In genomic region chr16:92478561-92479150, GRCm38 (mm10) we compare ENCODE assay signal across 8 mouse cellular contexts. TPM values are rescaled to one million over a fixed set of nuclear protein-coding genes. Genes with fewer than 3 reads are reported as not detected.
DNase-seq lines count a peak whose midpoint lies in the region; ATAC-seq lines count a peak whose summit lies in the region.

No protein-coding gene starts in this region.

- peaks cover 8% of the 10 kb centered on the region; the same call in 1 of the 2 replicates for H3K4me1 ChIP-seq in heart, embryonic 13.5 days
- H3K4me1 ChIP-seq in kidney, embryonic 16.5 days (ENCODE audit: insufficient read depth, low read length): no peaks in the 10 kb centered on the region
- no peaks in the 10 kb centered on the region; the same call in 1 of the 2 replicates for H3K4me1 ChIP-seq in liver, embryonic 11.5 days (replicated peaks; ENCODE audit: control insufficient read depth, insufficient read depth, low read length)
- no peaks in the 10 kb centered on the region for H3K4me1 ChIP-seq in neural tube, embryonic 11.5 days (ENCODE audit: control insufficient read depth, insufficient read depth, low read length)

- no peaks in the 10 kb centered on the region for H3K36me3 ChIP-seq in heart, embryonic 13.5 days
- no peaks in the 10 kb centered on the region for H3K36me3 ChIP-seq in kidney, embryonic 16.5 days (ENCODE audit: insufficient read depth, low read length)
- H3K36me3 ChIP-seq in liver, embryonic 11.5 days (ENCODE audit: control insufficient read depth, insufficient read depth, low read length): no peaks in the 10 kb centered on the region
- no peaks in the 10 kb centered on the region for H3K36me3 ChIP-seq in neural tube, embryonic 11.5 days (ENCODE audit: control insufficient read depth, insufficient read depth, low read length)

- DNase-seq in urinary bladder, postnatal 14 days (ENCODE audit: low spot score): peak; percentile 75
- DNase-seq in urinary bladder, postnatal 10 days (ENCODE audit: low spot score): no peak
- peak; percentile 59 for DNase-seq in embryo, embryonic 11.5 days (ENCODE audit: low read depth, low spot score)
- no peak for DNase-seq in liver, embryonic 11.5 days (ENCODE audit: low spot score)
- peak; percentile 73 for DNase-seq in neural tube, embryonic 11.5 days (ENCODE audit: low spot score)
- peak; percentile 34 to 44 for DNase-seq in thymus, postnatal 36 days

- no peak for ATAC-seq in heart, embryonic 13.5 days (ENCODE audit: extremely low read depth, insufficient number of reproducible peaks, low FRiP score, low TSS enrichment)
- ATAC-seq in kidney, embryonic 16.5 days (ENCODE audit: low FRiP score, low TSS enrichment): 0 out of 2 replicates have a peak, but pooled peaks have one; percentile 39
- no peak for ATAC-seq in liver, embryonic 11.5 days (replicated peaks; ENCODE audit: low FRiP score)
- ATAC-seq in neural tube, embryonic 11.5 days (ENCODE audit: insufficient read depth, low FRiP score, low TSS enrichment): no peak

- WGBS in heart, embryonic 13.5 days: 9% methylated on average over 23 of the region's 23 CpGs
- 13% methylated on average over 21 of the region's 23 CpGs for WGBS in kidney, embryonic 16.5 days
- WGBS in liver, embryonic 11.5 days: 17% methylated on average over 22 of the region's 23 CpGs
- WGBS in neural tube, embryonic 11.5 days: 5% methylated on average over 18 of the region's 23 CpGs

- peak overlapping the region; percentile 58 for H3K9ac ChIP-seq in heart, embryonic 13.5 days
- no peak overlapping the region for H3K9ac ChIP-seq in kidney, embryonic 16.5 days (replicated peaks; ENCODE audit: low read length)
- 0 out of 2 replicates have a peak overlapping the region, but pooled peaks have one; percentile 12 for H3K9ac ChIP-seq in liver, embryonic 11.5 days (ENCODE audit: low read depth, low read length)
- H3K9ac ChIP-seq in neural tube, embryonic 11.5 days (ENCODE audit: low read length): no peak overlapping the region

- peaks cover 37% of the 10 kb centered on the region for H3K27me3 ChIP-seq in heart, embryonic 13.5 days (replicated peaks)
- peaks cover 10% of the 10 kb centered on the region for H3K27me3 ChIP-seq in kidney, embryonic 16.5 days (ENCODE audit: insufficient read depth, low read length)
- peaks cover 8% of the 10 kb centered on the region for H3K27me3 ChIP-seq in liver, embryonic 11.5 days (replicated peaks; ENCODE audit: control insufficient read depth, insufficient read depth, low read length)
- peaks cover 3% of the 10 kb centered on the region; the same call in 1 of the 2 replicates for H3K27me3 ChIP-seq in neural tube, embryonic 11.5 days (ENCODE audit: control insufficient read depth, insufficient read depth, low read length)

- no peak overlapping the region for H3K27ac ChIP-seq in heart, embryonic 13.5 days (replicated peaks)
- H3K27ac ChIP-seq in kidney, embryonic 16.5 days (ENCODE audit: low read length): no peak overlapping the region
- H3K27ac ChIP-seq in liver, embryonic 11.5 days (ENCODE audit: low read depth, low read length): no peak overlapping the region
- no peak overlapping the region for H3K27ac ChIP-seq in neural tube, embryonic 11.5 days (ENCODE audit: low read depth, low read length)

- H3K9me3 ChIP-seq in heart, embryonic 13.5 days: no peaks in the 10 kb centered on the region
- H3K9me3 ChIP-seq in kidney, embryonic 16.5 days (ENCODE audit: low read length): no peaks in the 10 kb centered on the region
- H3K9me3 ChIP-seq in liver, embryonic 11.5 days (ENCODE audit: control insufficient read depth, low read length): no peaks in the 10 kb centered on the region
- no peaks in the 10 kb centered on the region for H3K9me3 ChIP-seq in neural tube, embryonic 11.5 days (ENCODE audit: control insufficient read depth, low read length)

- peak overlapping the region; percentile 68 for H3K4me2 ChIP-seq in heart, embryonic 13.5 days
- H3K4me2 ChIP-seq in kidney, embryonic 16.5 days (replicated peaks; ENCODE audit: low read depth, low read length): peak overlapping the region; percentile 26
- peak overlapping the region; percentile 38 for H3K4me2 ChIP-seq in liver, embryonic 11.5 days
- peak overlapping the region; percentile 34 for H3K4me2 ChIP-seq in neural tube, embryonic 11.5 days (ENCODE audit: low read depth)

- H3K4me3 ChIP-seq in heart, embryonic 13.5 days: peak overlapping the region; percentile 42
- H3K4me3 ChIP-seq in kidney, embryonic 16.5 days (ENCODE audit: low read length): peak overlapping the region; percentile 12
- no peak overlapping the region for H3K4me3 ChIP-seq in liver, embryonic 11.5 days (ENCODE audit: low read depth, low read length)
- H3K4me3 ChIP-seq in neural tube, embryonic 11.5 days (ENCODE audit: low read depth, low read length): peak overlapping the region; percentile 8; the same call in 1 of the 2 replicates

RNA-seq across cellular contexts. Expression of gene Clic6, which starts 6.9 kb away (rescaled TPM):
- polyA plus RNA-seq in heart, embryonic 13.5 days (2015; fragmentation: Nextera tagmentation; extraction: Ambion mirVana): 1.4 and 1.5 TPM in 2 replicates
- polyA plus RNA-seq in kidney, embryonic 16.5 days (2015; fragmentation: Nextera tagmentation; extraction: Ambion mirVana): 6.9 and 8.1 TPM in 2 replicates
- 1.5 and 1.6 TPM in 2 replicates for polyA plus RNA-seq in liver, embryonic 11.5 days (2014; fragmentation: Nextera tagmentation; extraction: Ambion mirVana)
- polyA plus RNA-seq in neural tube, embryonic 11.5 days (2014; fragmentation: Nextera tagmentation; extraction: Ambion mirVana): 0.34 and 0.37 TPM in 2 replicates

RNA-seq across cellular contexts. Expression of gene Rcan1, which starts 8.0 kb away (rescaled TPM):
- polyA plus RNA-seq in heart, embryonic 13.5 days (2015; fragmentation: Nextera tagmentation; extraction: Ambion mirVana): 103 and 133 TPM in 2 replicates
- polyA plus RNA-seq in kidney, embryonic 16.5 days (2015; fragmentation: Nextera tagmentation; extraction: Ambion mirVana): 33.4 and 33.9 TPM in 2 replicates
- polyA plus RNA-seq in liver, embryonic 11.5 days (2014; fragmentation: Nextera tagmentation; extraction: Ambion mirVana): 21.6 and 21.9 TPM in 2 replicates
- 45.6 and 48.2 TPM in 2 replicates for polyA plus RNA-seq in neural tube, embryonic 11.5 days (2014; fragmentation: Nextera tagmentation; extraction: Ambion mirVana)

Comparison
In these comparisons a context has a peak if more than half of its experiments do, and no peak if none do; other contexts are left out.
1. DNase-seq: peak in urinary bladder, postnatal 14 days (single experiment), embryo, embryonic 11.5 days (single experiment), neural tube, embryonic 11.5 days (single experiment) and thymus, postnatal 36 days (2 of 2); none in urinary bladder, postnatal 10 days (single experiment) and liver, embryonic 11.5 days (single experiment).
2. H3K9ac ChIP-seq: peak in heart, embryonic 13.5 days (single experiment) and liver, embryonic 11.5 days (single experiment); none in kidney, embryonic 16.5 days (single experiment) and neural tube, embryonic 11.5 days (single experiment).
3. Peak in every context shown above with its lines, with median percentiles within 50 percentile points of each other: H3K4me2 ChIP-seq.